Mouse (Mus musculus) embryo, embryonic 10.5 days (tissue): Measurements from ENCODE around the gene Csn3.

ENCODE experiments used
- DNase-seq: peaks from one replicate; pipeline ENCODE4 v3.0.0-alpha.2; 2015; ENCODE audit warnings: low spot score

Csn3 gene

DNA sequence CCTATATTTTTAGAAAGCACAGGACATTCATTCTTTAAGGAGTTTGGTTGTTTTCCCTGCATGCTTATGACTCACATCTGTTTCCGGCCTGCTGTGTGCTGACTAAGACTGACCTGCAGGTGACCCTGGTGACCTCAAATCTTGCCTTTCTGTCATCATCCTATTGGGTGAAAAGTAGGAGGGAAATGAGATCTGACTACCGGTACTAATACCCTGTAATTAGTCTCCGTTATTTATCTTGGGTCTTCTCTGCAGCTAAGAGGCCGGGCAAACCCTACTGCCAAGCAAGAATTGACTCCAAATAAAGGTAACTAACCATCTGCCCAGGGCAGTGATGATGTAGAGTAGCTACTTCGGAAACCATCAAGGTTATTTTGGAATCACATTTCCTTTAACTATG, at the start of gene Csn3:
TSS of gene Csn3 (plus strand) at position 208 of the 400 bp plus-strand sequence.
- peak; percentile 65 for DNase-seq

DNA sequence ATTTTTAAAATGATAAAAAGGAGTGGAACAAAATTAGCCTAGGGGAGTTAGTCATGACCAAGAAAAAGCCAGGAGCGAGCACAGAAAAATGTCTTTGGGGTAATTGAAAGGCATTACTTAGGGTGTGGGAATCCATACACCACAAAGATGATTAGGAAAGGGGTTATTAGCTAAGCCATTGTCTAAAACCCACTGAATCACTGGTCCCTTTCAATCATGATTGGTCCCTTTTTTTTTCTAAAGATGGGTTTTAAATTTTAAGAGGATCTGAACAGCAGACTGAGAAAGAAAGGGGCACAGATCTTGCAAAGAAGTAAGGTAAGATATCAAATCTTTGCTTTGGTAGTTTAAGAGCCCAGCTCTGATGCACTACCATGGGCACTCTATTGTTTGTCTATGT, 40.6 kb upstream of the Csn3 start, which contains the start of gene Odam:
TSS of gene Odam (plus strand) at position 301 of the 400 bp plus-strand sequence.
- no peak for DNase-seq

DNA sequence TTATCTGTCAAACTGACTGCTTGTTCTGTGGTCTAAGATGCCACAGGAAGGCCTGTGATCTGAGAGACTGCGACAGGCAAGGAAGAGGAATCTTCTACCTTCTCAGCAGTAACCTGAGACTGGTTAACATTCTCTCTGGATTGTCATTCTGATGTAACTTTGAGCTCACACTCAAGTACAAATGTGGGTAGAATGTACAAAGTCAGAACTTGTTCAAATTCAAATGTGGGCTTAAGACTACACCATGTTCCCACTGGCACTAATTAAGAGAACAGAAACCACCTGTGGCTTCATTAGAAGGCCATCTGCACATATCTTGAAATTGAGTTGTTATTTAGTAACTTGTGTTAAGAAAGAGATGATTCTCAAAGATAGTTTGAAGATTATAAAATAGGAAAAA, 6.2 kb downstream of the Csn3 start:
- DNase-seq, result no peak

DNA sequence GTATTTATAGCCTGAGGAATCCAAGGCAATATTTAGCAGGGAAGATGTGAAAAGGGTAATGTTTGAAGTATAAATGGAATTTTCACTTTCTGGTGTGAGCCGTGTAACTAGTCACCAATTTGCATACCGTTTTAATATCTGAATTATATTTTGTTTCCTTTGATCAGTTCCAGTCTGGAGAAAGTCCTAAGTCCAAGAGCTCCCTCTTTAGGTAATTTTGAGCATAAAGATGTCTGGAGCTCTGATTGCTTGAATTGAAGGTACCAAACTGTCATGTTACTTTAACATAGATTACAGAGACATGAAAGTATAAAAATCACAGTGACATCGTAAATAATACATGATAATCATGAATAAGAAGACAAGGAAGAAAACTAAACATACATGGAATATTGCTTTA, 15.4 kb downstream of the Csn3 start:
- DNase-seq, result peak; percentile 30

DNA sequence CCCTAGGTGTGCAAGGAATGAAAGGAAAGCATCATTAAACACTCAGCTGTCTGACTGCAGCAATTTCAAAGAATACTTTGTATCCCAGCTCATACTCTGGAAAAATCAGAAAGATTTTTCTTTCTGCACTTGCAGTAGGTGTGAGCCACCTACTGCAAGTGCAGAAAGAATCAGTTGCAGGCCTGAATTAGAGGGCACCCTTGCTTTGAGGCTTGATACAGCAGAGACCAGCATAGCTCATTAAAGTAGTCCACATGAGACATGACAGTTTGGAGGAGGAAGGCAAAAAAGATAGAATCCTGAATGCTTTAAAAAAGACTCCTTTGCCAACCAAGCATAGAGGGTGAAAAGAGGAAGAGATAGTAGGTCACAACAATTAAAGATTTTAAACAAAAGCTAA, 17.1 kb downstream of the Csn3 start:
- no peak for DNase-seq

DNA sequence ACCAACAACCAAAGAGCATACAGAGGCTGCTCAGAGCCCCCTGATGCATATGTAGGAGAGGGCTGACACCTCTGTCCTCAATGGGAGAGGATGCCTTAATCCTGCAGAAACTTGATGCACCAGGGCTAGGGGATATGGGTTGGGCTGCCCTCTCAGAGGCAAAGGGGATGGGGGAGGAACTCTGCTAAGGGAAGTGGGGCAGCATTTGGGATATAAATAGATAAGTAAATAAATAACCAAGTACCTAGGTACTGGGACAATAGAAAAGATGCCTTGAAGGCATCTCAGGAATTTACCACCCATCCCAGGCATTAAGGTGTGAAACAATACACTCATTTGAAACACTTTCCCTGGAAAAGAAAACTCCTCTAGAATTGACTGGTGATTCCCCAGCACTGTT, 26.5 kb downstream of the Csn3 start:
- no peak for DNase-seq

DNA sequence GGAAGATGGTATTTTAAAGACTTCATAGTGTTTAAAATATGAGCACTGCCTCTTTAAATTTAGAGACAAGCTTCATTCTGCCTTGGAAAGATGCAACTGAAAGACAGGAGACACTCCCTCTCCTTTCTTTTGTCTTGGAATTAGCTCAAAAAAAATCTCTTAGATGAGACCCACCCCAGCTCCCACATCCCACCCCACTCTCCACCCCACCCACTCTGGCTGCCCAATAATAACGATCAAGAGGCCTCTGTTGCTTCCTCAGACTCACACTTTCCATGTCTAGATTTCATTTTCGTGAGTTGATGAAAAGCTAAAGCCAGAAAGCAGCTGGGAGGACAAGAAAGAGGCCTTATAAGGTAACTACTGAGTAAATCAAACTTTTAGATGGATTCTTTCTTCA, 43.8 kb downstream of the Csn3 start, which contains the start of the genes 2310003L06Rik and Gm28434:
TSS of gene 2310003L06Rik (plus strand) at position 259 of the 400 bp plus-strand sequence.
TSS of gene Gm28434 (plus strand) at position 317 of the 400 bp plus-strand sequence.
- no peak for DNase-seq

DNA sequence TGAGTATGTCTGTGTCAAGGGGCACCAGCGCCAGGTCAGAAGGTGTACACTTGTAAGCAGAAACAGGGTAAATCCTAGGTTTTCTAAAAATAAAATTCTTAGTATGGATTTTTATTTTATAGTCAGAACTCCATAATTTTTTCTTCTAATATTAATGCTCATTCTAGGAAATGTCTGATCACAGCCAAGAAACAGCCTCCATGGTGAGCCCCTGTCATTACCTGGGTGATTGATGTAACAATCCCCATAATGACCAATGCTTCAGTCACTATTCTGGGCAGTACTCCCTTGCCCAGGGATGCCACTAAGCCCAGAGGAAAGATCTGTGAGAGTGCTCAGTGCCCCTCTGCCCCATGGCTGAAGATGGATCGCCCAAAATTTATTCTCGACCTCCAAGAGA, 53.8 kb downstream of the Csn3 start, which contains the start of gene Cabs1:
TSS of gene Cabs1 (plus strand) at position 301 of the 400 bp plus-strand sequence.
- no peak for DNase-seq
